Mouse (Mus musculus) urinary bladder, adult 2 months (tissue): Measurements from ENCODE around the gene Dram2. TPM values are rescaled to one million over a fixed set of nuclear protein-coding genes. Genes with fewer than 3 reads are reported as not detected.

ENCODE experiments used
- polyA plus RNA-seq: library from polyadenylated mRNA; depleted of rRNA; stranded (reverse); fragments of >200 nt; gene quantifications from 2 replicates; pipeline ENCODE4 v1.2.3, GENCODE M21; 2012; rRNA removed

Gene Dram2
- polyA plus RNA-seq, 1 experiment, result 133 TPM

Other genes with a start within 250 kb of the Dram2 start
- 0.41 and 0.44 TPM in 2 replicates for gene Chil6, start 141.6 kb upstream of the Dram2 start, polyA plus RNA-seq
- 41.1 and 51.2 TPM in 2 replicates for gene Dennd2d, start 65.4 kb upstream of the Dram2 start, polyA plus RNA-seq
- gene Cept1, start within 50 bp of the Dram2 start, polyA plus RNA-seq, result 53.4 and 58.5 TPM in 2 replicates
- 15.7 and 17.0 TPM in 2 replicates for gene Lrif1, start 137.2 kb downstream of the Dram2 start, polyA plus RNA-seq
- gene Cd53, start 242.4 kb downstream of the Dram2 start, polyA plus RNA-seq, result 15.5 and 16.6 TPM in 2 replicates